Mouse (Mus musculus) frontal cortex, postnatal 36 days (tissue): Measurements from ENCODE around the gene Gm3415.
"Not testable (repeated sequence)": the region's sequence is repeated elsewhere in the genome, so short reads cannot be mapped to it uniquely, and the experiment has no call there.

Source experiments
- DNase-seq, 2 experiments: peaks; one replicate each; pipeline ENCODE4 v3.0.0; 2022; ENCODE audit warnings: low spot score in 2 of 2

Gene Gm3415

DNA sequence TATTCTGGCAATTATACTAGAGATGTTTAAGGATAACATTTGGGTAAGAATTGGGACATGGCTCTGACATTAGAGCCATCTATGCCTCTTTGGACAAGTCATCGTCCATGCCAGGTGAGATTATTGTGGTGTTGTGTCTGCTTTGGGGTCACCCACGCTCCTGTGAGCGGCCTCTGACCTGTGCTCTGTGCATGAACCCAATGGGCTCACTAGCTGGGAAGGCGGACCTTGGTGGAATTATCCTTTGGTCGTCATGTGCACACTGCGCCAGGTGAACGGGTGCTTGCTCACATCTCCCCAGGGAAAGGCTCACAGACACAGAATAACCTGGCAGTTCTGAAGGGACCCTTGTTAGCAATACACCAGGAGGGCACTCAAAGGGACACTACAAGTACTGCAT is 43.3 kb downstream of the Gm3415 start:
- not testable (repeated sequence) for DNase-seq

DNA sequence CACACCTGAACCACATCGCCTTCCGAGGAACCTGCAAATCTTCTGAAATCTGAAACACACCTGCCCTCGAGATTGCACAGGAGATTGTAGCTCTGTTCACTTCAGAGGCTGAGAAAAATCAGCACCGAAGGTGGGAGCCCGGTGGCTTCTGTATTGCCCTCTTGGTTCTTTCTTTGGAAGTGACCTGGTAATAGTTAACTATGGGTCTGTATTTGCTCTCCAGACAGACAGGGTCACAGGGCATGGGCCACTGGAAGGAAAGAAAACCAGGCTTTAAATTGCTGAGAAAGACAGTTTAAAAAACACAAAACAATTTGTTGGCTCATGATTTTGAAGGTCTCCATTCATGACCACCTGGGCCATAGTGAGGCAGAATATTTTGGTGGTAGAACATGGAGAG is 44.0 kb downstream of the Gm3415 start:
- DNase-seq: no peak

DNA sequence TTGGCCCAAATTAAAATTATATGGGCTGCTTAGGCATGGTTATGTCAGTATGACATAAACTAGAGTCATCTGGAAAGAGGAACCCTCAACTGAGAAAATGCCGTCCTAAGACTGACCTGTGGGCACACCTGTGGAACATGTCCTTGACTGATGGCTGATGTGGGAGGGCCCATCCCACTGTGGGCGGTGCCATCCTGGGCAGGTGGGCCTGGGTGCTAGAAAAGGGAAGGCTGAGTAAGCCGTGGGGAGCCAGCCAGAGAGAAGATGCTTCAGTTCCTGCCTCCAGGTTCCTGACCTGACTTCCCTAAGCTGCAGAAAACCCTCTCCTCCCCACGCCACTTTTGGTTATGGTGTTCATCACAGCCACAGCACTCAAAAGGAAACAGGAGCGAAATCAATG is 50.3 kb downstream of the Gm3415 start:
- no peak for DNase-seq

DNA sequence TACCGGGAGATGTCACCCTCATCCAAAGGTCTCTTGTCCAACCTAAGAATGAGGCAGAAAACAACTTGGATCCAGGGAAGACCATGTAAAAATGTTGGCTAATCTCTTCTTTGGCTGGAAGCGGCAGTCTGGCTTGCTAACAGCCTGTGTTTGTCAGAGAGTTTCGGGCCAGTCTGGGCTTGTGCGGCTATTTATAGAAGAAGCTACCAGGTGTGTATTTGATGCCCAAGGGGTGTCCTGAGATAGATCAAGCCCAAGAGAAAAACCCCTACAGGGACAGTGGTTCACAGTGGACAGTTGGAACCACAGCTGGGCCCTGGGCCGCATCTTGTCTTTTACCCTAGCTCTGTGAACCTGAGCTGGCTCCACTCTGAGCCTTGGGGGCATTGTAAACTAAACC is 51.0 kb downstream of the Gm3415 start:
- no peak for DNase-seq

DNA sequence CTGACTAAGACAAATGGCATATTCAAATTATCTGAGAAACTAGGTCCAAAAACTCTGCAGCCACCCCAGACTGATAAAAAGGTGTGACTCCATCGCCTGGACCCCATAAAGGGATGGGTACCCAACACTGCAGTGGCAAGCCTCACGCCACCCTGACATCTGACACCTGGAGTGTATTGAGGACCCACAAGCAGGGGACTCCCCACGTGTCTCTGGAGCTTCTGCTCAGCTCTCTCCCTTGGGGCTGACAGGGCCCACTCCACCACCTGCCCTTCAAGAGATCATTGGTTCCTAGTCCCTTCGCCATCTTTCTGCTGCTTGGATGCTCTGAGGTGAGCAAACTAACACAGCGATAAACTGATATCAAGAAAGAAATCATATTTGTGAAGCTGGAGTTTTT is 51.9 kb downstream of the Gm3415 start:
- DNase-seq: no peak
